Mouse (Mus musculus): Measurements from ENCODE around the gene Miip.

DNA sequence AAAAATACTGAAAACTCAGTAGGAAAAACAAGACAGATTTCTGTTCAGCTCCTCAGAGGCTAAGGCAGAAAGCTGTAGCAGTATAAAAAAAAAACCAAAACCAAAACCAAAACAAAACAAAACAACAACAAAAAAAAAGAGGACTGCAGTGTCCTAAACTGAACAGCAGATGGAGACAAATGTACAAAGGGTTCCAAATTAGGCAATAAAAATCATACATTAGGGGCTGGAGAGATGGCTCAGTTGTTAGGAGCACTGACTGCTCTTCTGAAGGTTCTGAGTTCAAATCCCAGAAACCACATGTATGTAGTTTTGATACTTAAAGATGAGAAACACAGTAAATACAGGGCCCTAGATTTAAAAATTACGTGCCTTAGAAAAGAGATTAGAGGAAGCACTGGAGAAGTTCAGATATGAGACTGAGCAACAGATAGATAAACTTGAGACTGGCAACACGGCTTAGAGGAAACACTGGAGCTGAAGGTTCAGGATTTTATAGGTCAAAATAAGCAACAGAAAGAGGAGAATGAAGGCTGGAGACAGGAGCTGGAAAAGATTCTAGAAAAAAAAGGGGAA is 53.9 kb downstream of the Miip start:
- TF ChIP-seq CTCF (IDR thresholded peaks at IDR 0.05; ENCODE audit: borderline replicate concordance, extremely low read depth, insufficient read depth, insufficient read length) (no peak), POLR2A (IDR thresholded peaks at IDR 0.05; ENCODE audit: borderline replicate concordance, extremely low read depth, insufficient read depth, insufficient read length, poor library complexity, severe bottlenecking) (no peak)

Measured in brain, embryonic 14.5 days (tissue).